Mouse (Mus musculus): ENCODE results near the gene P4hb. TPM values are rescaled to one million over a fixed set of nuclear protein-coding genes. Genes with fewer than 3 reads are reported as not detected.
A peak's percentile ranks its signal among the peaks of the same experiment; 100 is the strongest.
"Not testable (repeated sequence)": the region's sequence is repeated elsewhere in the genome, so short reads cannot be mapped to it uniquely, and the experiment has no call there.

P4hb gene
- polyA plus RNA-seq, 1 experiment from 2014 or later: 670 TPM

DNA sequence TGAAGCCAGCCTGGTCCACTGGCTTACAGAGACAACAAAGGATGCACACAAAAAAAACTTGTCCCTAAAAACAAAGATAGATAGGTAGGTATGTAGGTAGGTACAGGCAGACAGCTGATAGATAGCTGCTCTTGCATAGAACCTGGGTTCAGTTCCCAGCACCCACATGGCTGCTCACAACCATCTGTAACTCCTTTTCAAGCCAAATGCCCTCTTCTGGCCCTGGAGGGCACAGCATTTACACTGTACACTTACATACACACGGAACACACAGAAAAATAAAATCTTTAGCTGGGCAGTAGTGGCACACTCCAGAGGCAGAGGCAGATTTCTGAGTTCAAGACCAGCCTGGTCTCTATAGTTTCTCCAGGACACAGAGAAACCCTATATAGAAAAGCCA lies 10.9 kb upstream of the P4hb start:
- peaks cover 71% of the 10 kb centered on the region for H3K36me3 ChIP-seq
- H3K27me3 ChIP-seq (ENCODE audit: insufficient read depth, poor library complexity, severe bottlenecking): no peaks in the 10 kb centered on the region
- no peak for DNase-seq (ENCODE audit: low spot score)
- 95% methylated on average over 1 of the region's 1 CpGs for WGBS
- no peak overlapping the region for H3K27ac ChIP-seq
- peaks cover 25% of the 10 kb centered on the region for H3K4me1 ChIP-seq
- no peaks in the 10 kb centered on the region for H3K9me3 ChIP-seq
- no peak overlapping the region for H3K4me3 ChIP-seq

DNA sequence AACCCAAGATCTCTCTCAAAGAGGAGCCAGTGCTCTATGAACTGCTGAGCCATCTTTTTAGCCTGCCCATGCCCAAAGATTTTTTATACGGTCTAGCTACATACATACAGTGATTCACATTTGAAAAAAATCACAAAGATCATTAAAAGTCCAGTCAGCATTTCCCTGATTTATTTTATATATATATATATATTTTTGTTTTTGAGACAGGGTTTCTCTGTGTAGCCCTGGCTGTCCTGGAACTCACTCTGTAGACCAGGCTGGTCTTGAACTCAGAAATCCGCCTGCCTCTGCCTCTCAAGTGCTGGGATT lies 9.9 kb upstream of the P4hb start:
- 88% methylated on average over 2 of the region's 2 CpGs for WGBS
- not testable (repeated sequence) for H3K27me3 ChIP-seq (ENCODE audit: insufficient read depth, poor library complexity, severe bottlenecking); DNase-seq (ENCODE audit: low spot score); H3K9me3 ChIP-seq; H3K4me3 ChIP-seq; H3K27ac ChIP-seq
- Histone ChIP-seq H3K4me1 (peaks cover 31% of the 10 kb centered on the region), H3K36me3 (peaks cover 73% of the 10 kb centered on the region)

DNA sequence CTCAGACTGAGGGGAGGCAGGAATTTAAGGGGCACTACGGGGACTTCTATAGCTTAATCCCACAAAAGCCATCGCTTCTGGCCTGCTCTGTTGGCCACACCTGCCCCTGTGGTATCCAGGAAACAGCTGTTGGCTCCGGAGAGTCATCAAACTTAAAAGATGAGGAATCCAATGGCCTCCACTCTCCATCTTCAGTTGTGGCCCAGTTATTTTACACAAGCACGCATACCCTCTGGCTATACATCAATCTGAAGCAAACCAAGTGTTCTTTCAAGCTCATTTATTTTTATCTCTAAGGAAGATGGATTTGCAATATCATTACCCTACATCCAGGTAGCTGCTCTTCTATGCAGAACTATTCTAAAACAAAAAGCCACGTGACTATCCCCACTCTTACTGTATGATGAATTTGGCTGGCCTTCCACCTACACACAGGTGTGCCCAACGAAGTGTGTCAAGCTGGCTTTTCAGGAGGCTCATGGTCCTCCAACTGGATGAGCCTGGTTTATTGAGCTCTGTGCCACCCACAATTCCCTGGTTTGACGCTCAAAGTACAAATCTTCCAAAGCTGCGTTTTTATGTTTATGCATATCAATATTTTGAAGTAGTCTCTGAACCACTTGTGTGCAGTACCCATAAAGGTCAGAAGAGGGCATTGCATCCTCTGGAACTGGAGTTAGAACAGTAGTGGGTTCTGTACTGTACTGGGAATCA lies 9.4 kb upstream of the P4hb start:
- Histone ChIP-seq H3K4me1 (peaks cover 31% of the 10 kb centered on the region), H3K9me3 (no peaks in the 10 kb centered on the region), H3K27me3 (ENCODE audit: insufficient read depth, poor library complexity, severe bottlenecking) (no peaks in the 10 kb centered on the region), H3K36me3 (peaks cover 73% of the 10 kb centered on the region), H3K27ac (peak overlapping the region; percentile 99), H3K4me3 (peak overlapping the region; percentile 91)
- WGBS: 77% methylated on average over 8 of the region's 8 CpGs
- peak; percentile 73 for DNase-seq (ENCODE audit: low spot score)

- Histone ChIP-seq H3K27ac (peak within 1 kb of the TSS; percentile 99), H3K9me3 (no peaks in the 10 kb centered on the region), H3K4me1 (peaks cover 31% of the 10 kb centered on the region), H3K36me3 (peaks cover 73% of the 10 kb centered on the region), H3K27me3 (ENCODE audit: insufficient read depth, poor library complexity, severe bottlenecking) (no peaks in the 10 kb centered on the region), H3K4me3 (peak within 1 kb of the TSS; percentile 91)
- DNase-seq (ENCODE audit: low spot score): peak; percentile 91
- 5% methylated on average over 75 of the region's 75 CpGs for WGBS
These were observed 8.6 kb upstream of the P4hb start, which contains the start of gene Arhgdia for GRCm38 (mm10) chr11:120581490-120582267. Arhgdia (minus strand) TSS chr11:120581624.

DNA sequence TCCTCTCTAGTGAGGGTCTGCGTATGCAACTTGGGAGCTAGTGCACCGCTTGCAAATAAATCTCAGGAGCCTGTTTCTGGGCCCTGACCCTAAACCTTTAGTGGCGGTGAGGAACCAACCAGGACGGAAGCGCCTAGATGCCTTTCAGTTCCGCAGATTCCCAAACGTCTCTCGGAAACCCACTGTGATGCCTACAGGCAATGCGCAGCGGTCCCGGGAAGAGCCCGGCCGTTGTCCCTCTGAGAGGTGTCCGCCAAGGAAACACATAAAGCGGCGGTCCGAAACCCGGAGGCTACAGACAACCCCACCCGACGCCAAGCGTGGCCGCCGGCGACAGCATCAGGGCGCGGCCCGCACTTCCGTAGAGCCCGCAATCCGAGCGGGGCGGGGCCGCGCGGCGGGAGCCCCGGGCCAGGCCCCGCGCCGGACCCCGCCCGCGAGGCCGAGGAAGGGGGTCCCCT lies 7.8 kb upstream of the P4hb start:
- H3K36me3 ChIP-seq: peaks cover 71% of the 10 kb centered on the region
- H3K4me1 ChIP-seq: peaks cover 31% of the 10 kb centered on the region
- H3K27me3 ChIP-seq (ENCODE audit: insufficient read depth, poor library complexity, severe bottlenecking): no peaks in the 10 kb centered on the region
- DNase-seq (ENCODE audit: low spot score): no peak
- peak overlapping the region; percentile 91 for H3K4me3 ChIP-seq
- peak overlapping the region; percentile 99 for H3K27ac ChIP-seq
- no peaks in the 10 kb centered on the region for H3K9me3 ChIP-seq
- WGBS: under 1% methylated on average over 44 of the region's 44 CpGs

DNA sequence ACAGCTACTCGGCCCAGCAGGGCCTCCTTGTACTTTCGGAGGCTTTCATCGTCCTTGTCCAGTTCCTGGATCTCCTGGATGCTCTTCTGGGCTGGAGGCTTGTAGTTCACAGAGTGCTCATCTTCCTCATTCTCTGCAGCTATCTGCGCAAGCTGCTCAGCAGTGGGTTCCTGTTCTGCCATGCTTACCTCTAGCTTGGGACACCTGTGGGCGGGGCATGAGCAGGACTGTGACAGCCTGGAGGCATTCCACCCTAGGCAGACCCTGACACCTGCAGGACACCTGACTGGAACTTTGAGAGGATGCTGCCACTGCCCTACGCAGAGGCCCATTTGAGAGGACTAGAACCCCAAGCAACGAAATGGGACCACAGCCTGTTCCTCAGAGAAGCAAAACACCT lies 7.1 kb upstream of the P4hb start:
- WGBS: 58% methylated on average over 7 of the region's 7 CpGs
- Histone ChIP-seq H3K9me3 (no peaks in the 10 kb centered on the region), H3K4me1 (peaks cover 33% of the 10 kb centered on the region), H3K36me3 (peaks cover 63% of the 10 kb centered on the region), H3K27ac (peak overlapping the region; percentile 99), H3K4me3 (peak overlapping the region; percentile 91), H3K27me3 (ENCODE audit: insufficient read depth, poor library complexity, severe bottlenecking) (no peaks in the 10 kb centered on the region)
- DNase-seq (ENCODE audit: low spot score): peak; percentile 77

DNA sequence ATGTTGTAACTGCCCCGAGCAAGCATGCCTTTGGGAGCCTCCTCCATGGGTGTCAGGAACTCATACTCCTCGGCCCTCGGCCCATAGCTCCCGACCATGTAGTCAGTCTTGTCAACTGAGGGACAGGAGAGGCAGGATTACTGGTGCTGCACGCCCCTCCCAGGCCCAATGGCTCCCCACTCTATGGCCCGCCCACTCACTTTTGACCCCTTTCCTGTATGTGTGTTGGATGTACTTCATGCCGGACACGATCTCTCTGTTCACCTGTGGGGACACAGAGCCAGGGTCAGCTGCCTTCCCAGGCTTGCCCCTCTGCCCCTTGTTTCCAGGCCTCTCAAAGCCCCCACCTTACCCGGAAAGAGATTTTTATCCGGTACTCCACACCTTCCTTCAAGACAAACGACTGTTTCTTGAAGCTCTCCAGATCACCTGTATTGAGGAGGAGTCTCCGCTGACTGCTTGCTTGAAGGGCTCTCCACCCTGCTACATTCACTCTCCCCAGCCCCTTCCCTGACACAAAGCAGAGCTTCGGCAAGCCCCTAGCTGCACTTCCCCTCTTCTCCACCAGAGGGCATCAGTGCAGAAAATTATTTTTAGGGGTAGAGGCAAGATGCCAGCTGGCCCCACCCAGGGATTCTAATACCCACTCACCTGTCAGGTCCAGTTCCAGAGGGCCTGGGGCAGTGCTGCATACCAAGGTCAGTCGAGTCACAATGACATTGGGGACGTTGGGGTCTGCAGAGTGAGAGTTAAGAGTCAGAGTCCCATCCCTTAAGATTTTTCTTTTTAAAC lies 6.5 kb upstream of the P4hb start:
- Histone ChIP-seq H3K4me1 (peaks cover 36% of the 10 kb centered on the region), H3K27me3 (ENCODE audit: insufficient read depth, poor library complexity, severe bottlenecking) (no peaks in the 10 kb centered on the region), H3K9me3 (no peaks in the 10 kb centered on the region), H3K4me3 (peak overlapping the region; percentile 91), H3K27ac (peak overlapping the region; percentile 99), H3K36me3 (peaks cover 57% of the 10 kb centered on the region)
- DNase-seq (ENCODE audit: low spot score): peak; percentile 90
- WGBS: 53% methylated on average over 15 of the region's 15 CpGs

GRCm38 (mm10) chr11:120578694-120579243 lies 5.7 kb upstream of the P4hb start:
- Histone ChIP-seq H3K27me3 (ENCODE audit: insufficient read depth, poor library complexity, severe bottlenecking) (no peaks in the 10 kb centered on the region), H3K36me3 (peaks cover 50% of the 10 kb centered on the region), H3K9me3 (no peaks in the 10 kb centered on the region), H3K4me1 (peaks cover 42% of the 10 kb centered on the region), H3K27ac (peak overlapping the region; percentile 99), H3K4me3 (peak overlapping the region; percentile 91; the same call in 1 of the 2 replicates)
- DNase-seq (ENCODE audit: low spot score): no peak
- 59% methylated on average over 11 of the region's 11 CpGs for WGBS

GRCm38 (mm10) chr11:120578024-120578693 lies 5.1 kb upstream of the P4hb start:
- H3K36me3 ChIP-seq: peaks cover 45% of the 10 kb centered on the region

GRCm38 (mm10) chr11:120577211-120578023 lies 4.4 kb upstream of the P4hb start:
- WGBS: 88% methylated on average over 7 of the region's 7 CpGs

More at GRCm38 (mm10) chr11:120578024-120578693, 5.1 kb upstream of the P4hb start:
- H3K9me3 ChIP-seq: no peaks in the 10 kb centered on the region
- H3K4me3 ChIP-seq: no peak overlapping the region
- DNase-seq (ENCODE audit: low spot score): peak; percentile 70
- 82% methylated on average over 10 of the region's 10 CpGs for WGBS
- peak overlapping the region; percentile 4; the same call in 1 of the 2 replicates for H3K27ac ChIP-seq
- H3K27me3 ChIP-seq (ENCODE audit: insufficient read depth, poor library complexity, severe bottlenecking): no peaks in the 10 kb centered on the region
- H3K4me1 ChIP-seq: peaks cover 42% of the 10 kb centered on the region

GRCm38 (mm10) chr11:120576365-120576981 lies 3.4 kb upstream of the P4hb start:
- H3K27ac ChIP-seq: no peak overlapping the region
- H3K27me3 ChIP-seq (ENCODE audit: insufficient read depth, poor library complexity, severe bottlenecking): no peaks in the 10 kb centered on the region

More at GRCm38 (mm10) chr11:120577211-120578023, 4.4 kb upstream of the P4hb start:
- Histone ChIP-seq H3K27ac (no peak overlapping the region), H3K36me3 (peaks cover 40% of the 10 kb centered on the region), H3K4me3 (no peak overlapping the region), H3K27me3 (ENCODE audit: insufficient read depth, poor library complexity, severe bottlenecking) (no peaks in the 10 kb centered on the region), H3K4me1 (peaks cover 42% of the 10 kb centered on the region), H3K9me3 (no peaks in the 10 kb centered on the region)
- DNase-seq (ENCODE audit: low spot score): peak; percentile 71

More at GRCm38 (mm10) chr11:120576365-120576981, 3.4 kb upstream of the P4hb start:
- Histone ChIP-seq H3K4me3 (no peak overlapping the region), H3K4me1 (peaks cover 39% of the 10 kb centered on the region), H3K9me3 (no peaks in the 10 kb centered on the region), H3K36me3 (peaks cover 40% of the 10 kb centered on the region)
- peak; percentile 74 for DNase-seq (ENCODE audit: low spot score)
- 68% methylated on average over 3 of the region's 3 CpGs for WGBS

All from heart, embryonic 10.5 days (tissue).